Mouse (Mus musculus) hindbrain, embryonic 12.5 days (tissue): Measurements from ENCODE around the gene Lmna. TPM values are rescaled to one million over a fixed set of nuclear protein-coding genes. Genes with fewer than 3 reads are reported as not detected.

ENCODE experiments used
- ATAC-seq: fragments of 200-750 bp; cut with Nextera tagmentation; 2 replicates; pipeline ENCODE4 v1.8.0; 2017; ENCODE audit warnings: moderate TSS enrichment; ENCODE audit not compliant: low FRiP score
- H3K27ac ChIP-seq: fragments of 300-500 bp; sonication (generic); 2 replicates; pipeline ENCODE4 v1.5.1; 2016; ENCODE audit warnings: mild to moderate bottlenecking
- H3K27me3 ChIP-seq: fragments of 300-500 bp; sonication (generic); 2 replicates; pipeline ENCODE4 v1.6.1; 2016; ENCODE audit warnings: mild to moderate bottlenecking
- H3K36me3 ChIP-seq: fragments of 300-500 bp; sonication (generic); 2 replicates; pipeline ENCODE4 v1.6.1; 2016; ENCODE audit warnings: mild to moderate bottlenecking
- H3K4me1 ChIP-seq: fragments of 300-500 bp; sonication (generic); 2 replicates; pipeline ENCODE4 v1.6.1; 2016
- H3K4me2 ChIP-seq: fragments of 300-500 bp; sonication (generic); replicated peaks from 2 replicates; pipeline ENCODE4 v1.6.1; 2016; ENCODE audit warnings: mild to moderate bottlenecking
- H3K4me3 ChIP-seq: fragments of 300-500 bp; sonication (generic); 2 replicates; pipeline ENCODE4 v1.5.1; 2016; ENCODE audit warnings: mild to moderate bottlenecking
- H3K9ac ChIP-seq: fragments of 300-500 bp; sonication (generic); 2 replicates; pipeline ENCODE4 v1.6.1; 2016; ENCODE audit warnings: mild to moderate bottlenecking, moderate library complexity
- H3K9me3 ChIP-seq: fragments of 300-500 bp; sonication (generic); replicated peaks from 2 replicates; pipeline ENCODE4 v1.6.1; 2016; ENCODE audit warnings: mild to moderate bottlenecking
- WGBS: fragments of 180-500 bp; shearing (Covaris S2); methylation state at CpG from one replicate; pipeline ENCODE4 v1.1.7; 2016; 5-methylcytosine and 5-hydroxymethylcytosine counted together
- polyA plus RNA-seq: library from polyadenylated mRNA; unstranded; fragments of >200 nt; fragmentation: Nextera tagmentation; extraction: Ambion mirVana; gene quantifications from 2 replicates; pipeline ENCODE4 v1.2.1, GENCODE M21; 2016

Lmna gene
- polyA plus RNA-seq, 1 experiment from 2014 or later: 48.9 TPM

- 78% methylated on average over 1 of the region's 1 CpGs for WGBS
- no peaks in the 10 kb centered on the region for H3K9me3 ChIP-seq
- H3K4me1 ChIP-seq: 0 out of 2 replicates have a peak, but pooled peaks cover 6% of the 10 kb centered on the region
- H3K27me3 ChIP-seq: 0 out of 2 replicates have a peak, but pooled peaks cover under 1% of the 10 kb centered on the region
- H3K36me3 ChIP-seq: no peaks in the 10 kb centered on the region
- no peak for ATAC-seq
- no peak overlapping the region for H3K9ac ChIP-seq
- H3K27ac ChIP-seq: no peak overlapping the region
- H3K4me2 ChIP-seq: no peak overlapping the region
- no peak overlapping the region for H3K4me3 ChIP-seq
Measured at GRCm38 (mm10) chr3:88473571-88473970, 36.2 kb downstream of the Lmna start.

- Histone ChIP-seq H3K27me3 (0 out of 2 replicates have a peak, but pooled peaks cover 6% of the 10 kb centered on the region), H3K9me3 (no peaks in the 10 kb centered on the region), H3K9ac (no peak overlapping the region), H3K4me1 (0 out of 2 replicates have a peak, but pooled peaks cover 6% of the 10 kb centered on the region), H3K27ac (peak overlapping the region; percentile 40; the same call in 1 of the 2 replicates), H3K36me3 (no peaks in the 10 kb centered on the region), H3K4me2 (no peak overlapping the region), H3K4me3 (no peak overlapping the region)
- ATAC-seq: 0 out of 2 replicates have a peak, but pooled peaks have one; percentile 48
- WGBS: 23% methylated on average over 5 of the region's 5 CpGs
Measured at GRCm38 (mm10) chr3:88473020-88473419, 36.7 kb downstream of the Lmna start.

GRCm38 (mm10) chr3:88470943-88471479 is 38.7 kb downstream of the Lmna start:
- H3K4me2 ChIP-seq: no peak overlapping the region
- no peaks in the 10 kb centered on the region for H3K36me3 ChIP-seq
- peaks cover 6% of the 10 kb centered on the region; the same call in 1 of the 2 replicates for H3K4me1 ChIP-seq
- H3K27me3 ChIP-seq: 0 out of 2 replicates have a peak, but pooled peaks cover 6% of the 10 kb centered on the region
- H3K27ac ChIP-seq: no peak overlapping the region
- no peaks in the 10 kb centered on the region for H3K9me3 ChIP-seq
- WGBS: 48% methylated on average over 10 of the region's 10 CpGs
- H3K4me3 ChIP-seq: no peak overlapping the region
- no peak for ATAC-seq
- H3K9ac ChIP-seq: no peak overlapping the region

- no peaks in the 10 kb centered on the region for H3K9me3 ChIP-seq
- no peak for ATAC-seq
- peaks cover 6% of the 10 kb centered on the region; the same call in 1 of the 2 replicates for H3K4me1 ChIP-seq
- H3K36me3 ChIP-seq: no peaks in the 10 kb centered on the region
- 0 out of 2 replicates have a peak, but pooled peaks cover 8% of the 10 kb centered on the region for H3K27me3 ChIP-seq
- 82% methylated on average over 2 of the region's 2 CpGs for WGBS
- H3K9ac ChIP-seq: no peak overlapping the region
- no peak overlapping the region for H3K27ac ChIP-seq
- H3K4me3 ChIP-seq: no peak overlapping the region
- no peak overlapping the region for H3K4me2 ChIP-seq
Measured at GRCm38 (mm10) chr3:88469466-88469865, 40.3 kb downstream of the Lmna start.

- Histone ChIP-seq H3K4me2 (no peak overlapping the region), H3K4me1 (no peaks in the 10 kb centered on the region; the same call in 1 of the 2 replicates), H3K4me3 (no peak overlapping the region), H3K27me3 (0 out of 2 replicates have a peak, but pooled peaks cover 8% of the 10 kb centered on the region), H3K9me3 (no peaks in the 10 kb centered on the region), H3K27ac (no peak overlapping the region), H3K36me3 (no peaks in the 10 kb centered on the region), H3K9ac (0 out of 2 replicates have a peak overlapping the region, but pooled peaks have one; percentile 13)
- ATAC-seq: peak; percentile 72; the same call in 1 of the 2 replicates
- 30% methylated on average over 16 of the region's 16 CpGs for WGBS
Measured at GRCm38 (mm10) chr3:88467116-88467824, 42.5 kb downstream of the Lmna start.

GRCm38 (mm10) chr3:88465127-88465526 is 44.6 kb downstream of the Lmna start:
- H3K27ac ChIP-seq: no peak overlapping the region
- no peaks in the 10 kb centered on the region for H3K36me3 ChIP-seq
- no peak overlapping the region for H3K4me2 ChIP-seq
- ATAC-seq: no peak
- no peak overlapping the region for H3K9ac ChIP-seq
- peaks cover 9% of the 10 kb centered on the region; the same call in 1 of the 2 replicates for H3K4me1 ChIP-seq
- WGBS: 82% methylated on average over 2 of the region's 2 CpGs
- no peak overlapping the region for H3K4me3 ChIP-seq
- 0 out of 2 replicates have a peak, but pooled peaks cover 16% of the 10 kb centered on the region for H3K27me3 ChIP-seq
- H3K9me3 ChIP-seq: no peaks in the 10 kb centered on the region

- no peak overlapping the region for H3K27ac ChIP-seq
- H3K27me3 ChIP-seq: 0 out of 2 replicates have a peak, but pooled peaks cover 19% of the 10 kb centered on the region
- H3K4me1 ChIP-seq: peaks cover 9% of the 10 kb centered on the region; the same call in 1 of the 2 replicates
- no peak overlapping the region for H3K4me2 ChIP-seq
- no peak for ATAC-seq
- 62% methylated on average over 3 of the region's 3 CpGs for WGBS
- H3K9me3 ChIP-seq: no peaks in the 10 kb centered on the region
- no peak overlapping the region for H3K4me3 ChIP-seq
- no peaks in the 10 kb centered on the region for H3K36me3 ChIP-seq
- no peak overlapping the region for H3K9ac ChIP-seq
Measured at GRCm38 (mm10) chr3:88464425-88464824, 45.3 kb downstream of the Lmna start.

GRCm38 (mm10) chr3:88460983-88461696 is 48.6 kb downstream of the Lmna start, which contains the start of gene Sema4a:
TSS of gene Sema4a (minus strand) at chr3:88461182.
- WGBS: 50% methylated on average over 12 of the region's 12 CpGs
- H3K27me3 ChIP-seq: peaks cover 13% of the 10 kb centered on the region; the same call in 1 of the 2 replicates
- H3K27ac ChIP-seq: no peak within 1 kb of the TSS
- H3K9ac ChIP-seq: no peak within 1 kb of the TSS; the same call in 1 of the 2 replicates
- H3K4me1 ChIP-seq: peaks cover 35% of the 10 kb centered on the region
- H3K4me3 ChIP-seq: no peak within 1 kb of the TSS
- no peak within 1 kb of the TSS for H3K4me2 ChIP-seq
- H3K36me3 ChIP-seq: no peaks in the 10 kb centered on the region
- no peak for ATAC-seq
- H3K9me3 ChIP-seq: no peaks in the 10 kb centered on the region

- no peak overlapping the region for H3K4me2 ChIP-seq
- H3K4me1 ChIP-seq: peaks cover 38% of the 10 kb centered on the region
- H3K9ac ChIP-seq: no peak overlapping the region
- WGBS: 75% methylated on average over 5 of the region's 5 CpGs
- H3K36me3 ChIP-seq: no peaks in the 10 kb centered on the region
- ATAC-seq: no peak
- no peaks in the 10 kb centered on the region for H3K9me3 ChIP-seq
- no peak overlapping the region for H3K27ac ChIP-seq
- no peak overlapping the region for H3K4me3 ChIP-seq
- H3K27me3 ChIP-seq: peaks cover 13% of the 10 kb centered on the region; the same call in 1 of the 2 replicates
Measured at GRCm38 (mm10) chr3:88460029-88460428, 49.7 kb downstream of the Lmna start.

- peaks cover 11% of the 10 kb centered on the region; the same call in 1 of the 2 replicates for H3K27me3 ChIP-seq
- WGBS: 1% methylated on average over 14 of the region's 14 CpGs
- peak overlapping the region; percentile 83 for H3K27ac ChIP-seq
- peak; percentile 79 for ATAC-seq
- peak overlapping the region; percentile 45 for H3K4me3 ChIP-seq
- peak overlapping the region; percentile 59 for H3K4me2 ChIP-seq
- H3K9ac ChIP-seq: peak overlapping the region; percentile 76
- H3K9me3 ChIP-seq: no peaks in the 10 kb centered on the region
- no peaks in the 10 kb centered on the region for H3K36me3 ChIP-seq
- peaks cover 38% of the 10 kb centered on the region for H3K4me1 ChIP-seq
Measured at GRCm38 (mm10) chr3:88458778-88459219, 51.0 kb downstream of the Lmna start.

- H3K27me3 ChIP-seq: peaks cover 19% of the 10 kb centered on the region
- H3K4me1 ChIP-seq: peaks cover 38% of the 10 kb centered on the region
- no peak for ATAC-seq
- WGBS: 63% methylated on average over 7 of the region's 7 CpGs
- H3K9me3 ChIP-seq: no peaks in the 10 kb centered on the region
- H3K9ac ChIP-seq: peak overlapping the region; percentile 61
- 0 out of 2 replicates have a peak, but pooled peaks cover 3% of the 10 kb centered on the region for H3K36me3 ChIP-seq
- peak overlapping the region; percentile 59 for H3K4me2 ChIP-seq
- H3K4me3 ChIP-seq: peak overlapping the region; percentile 45
- H3K27ac ChIP-seq: peak overlapping the region; percentile 3; the same call in 1 of the 2 replicates
Measured at GRCm38 (mm10) chr3:88456746-88457532, 52.8 kb downstream of the Lmna start.
